ENCODE assay signal across 8 mouse cellular contexts in genomic region chr2:170219161-170219581, GRCm38 (mm10).
DNase-seq lines count a peak whose midpoint lies in the region; ATAC-seq and TF ChIP-seq lines count a peak whose summit lies in the region.

No protein-coding gene starts in this region.

- WGBS in liver, adult 2 months = 14% methylated on average over 11 of the region's 11 CpGs
- WGBS in heart, postnatal 0 days = under 1% methylated on average over 11 of the region's 11 CpGs
- WGBS in lung, embryonic 16.5 days = 2% methylated on average over 11 of the region's 11 CpGs
- WGBS in thymus, adult 2 months = 2% methylated on average over 11 of the region's 11 CpGs

- ATAC-seq in heart, postnatal 0 days (ENCODE audit: insufficient read depth, low read depth) = no peak
- ATAC-seq in lung, embryonic 16.5 days (ENCODE audit: low read depth) = 0 out of 2 replicates have a peak, but pooled peaks have one; percentile 1

- no peaks in the 10 kb centered on the region for H3K79me2 ChIP-seq in liver, adult 2 months (ENCODE audit: control insufficient read depth, insufficient read depth, low read length)

- H3K4me3 ChIP-seq in liver, adult 2 months (ENCODE audit: insufficient read depth, low read depth, low read length) = peak overlapping the region; percentile 21; the same call in 1 of the 2 replicates
- H3K4me3 ChIP-seq in heart, postnatal 0 days (ENCODE audit: low read depth, low read length) = peak overlapping the region; percentile 47
- peak overlapping the region; percentile 40 for H3K4me3 ChIP-seq in lung, embryonic 16.5 days (ENCODE audit: low read length)
- H3K4me3 ChIP-seq in thymus, adult 2 months (ENCODE audit: control insufficient read depth, insufficient read depth, low read length) = peak overlapping the region; percentile 55

- H3K27ac ChIP-seq in liver, adult 2 months (replicated peaks; ENCODE audit: insufficient read depth, low read depth, low read length) = peak overlapping the region; percentile 52
- peak overlapping the region; percentile 77 for H3K27ac ChIP-seq in heart, postnatal 0 days (ENCODE audit: low read depth)
- peak overlapping the region; percentile 89 for H3K27ac ChIP-seq in lung, embryonic 16.5 days (ENCODE audit: low read length)
- peak overlapping the region; percentile 98 for H3K27ac ChIP-seq in thymus, adult 2 months (ENCODE audit: control insufficient read depth, insufficient read depth, low read length)

- no peak for DNase-seq in liver, adult 2 months (ENCODE audit: extremely low read depth, low read depth, low spot score)
- DNase-seq in liver = no peak
- peak; percentile 29 for DNase-seq in brain, adult 2 months (ENCODE audit: low read depth, low spot score)
- DNase-seq in heart, postnatal 0 days (ENCODE audit: low spot score) = no peak
- DNase-seq in thymus, adult 2 months = peak; percentile 60
- no peak for DNase-seq in cerebellum, postnatal 25 days
- DNase-seq in adrenal gland, adult 8-10 months = no peak

- TF ChIP-seq CTCF in liver, adult 2 months (IDR thresholded peaks at IDR 0.05; ENCODE audit: low read depth, low read length) = no peak
- TF ChIP-seq CTCF in heart, postnatal 0 days (IDR thresholded peaks at IDR 0.05; ENCODE audit: low read depth) = no peak
- TF ChIP-seq CTCF in thymus, adult 2 months (IDR thresholded peaks at IDR 0.05; ENCODE audit: borderline replicate concordance, control insufficient read depth, extremely low read depth, insufficient read depth, low read length, poor library complexity) = no peak

- no peak for TF ChIP-seq POLR2A in liver, adult 2 months (IDR thresholded peaks at IDR 0.05; ENCODE audit: extremely low read depth, insufficient read depth, low read length)
- TF ChIP-seq POLR2A in thymus, adult 2 months (IDR thresholded peaks at IDR 0.05; ENCODE audit: control insufficient read depth, extremely low read depth, insufficient read depth, low read length, poor library complexity) = peak; percentile 28; the same call in 1 of the 2 replicates

- H3K9me3 ChIP-seq in heart, postnatal 0 days (replicated peaks; ENCODE audit: control insufficient read depth, low read length) = peaks cover 5% of the 10 kb centered on the region; the same call in 1 of the 2 replicates
- no peaks in the 10 kb centered on the region for H3K9me3 ChIP-seq in lung, embryonic 16.5 days (ENCODE audit: control insufficient read depth, low read length)

- H3K36me3 ChIP-seq in liver, adult 2 months (ENCODE audit: control insufficient read depth, insufficient read depth, low read length) = no peaks in the 10 kb centered on the region
- no peaks in the 10 kb centered on the region for H3K36me3 ChIP-seq in heart, postnatal 0 days (replicated peaks; ENCODE audit: control insufficient read depth, insufficient read depth, low read length)
- no peaks in the 10 kb centered on the region for H3K36me3 ChIP-seq in lung, embryonic 16.5 days (ENCODE audit: control insufficient read depth, insufficient read depth, low read length)
- H3K36me3 ChIP-seq in thymus, adult 2 months (ENCODE audit: control insufficient read depth, insufficient read depth, low read length) = no peaks in the 10 kb centered on the region

- no peak overlapping the region for H3K9ac ChIP-seq in liver, adult 2 months (ENCODE audit: low read depth, low read length)
- H3K9ac ChIP-seq in heart, postnatal 0 days (replicated peaks; ENCODE audit: low read depth, low read length) = peak overlapping the region; percentile 64
- peak overlapping the region; percentile 64 for H3K9ac ChIP-seq in lung, embryonic 16.5 days (ENCODE audit: low read length)

- peak overlapping the region; percentile 84 for H3K4me2 ChIP-seq in heart, postnatal 0 days (ENCODE audit: low read depth, low read length)
- H3K4me2 ChIP-seq in lung, embryonic 16.5 days (ENCODE audit: low read depth, low read length) = peak overlapping the region; percentile 76

- peaks cover 6% of the 10 kb centered on the region; the same call in 1 of the 2 replicates for H3K4me1 ChIP-seq in liver, adult 2 months (ENCODE audit: control insufficient read depth, insufficient read depth, low read length)
- peaks cover 27% of the 10 kb centered on the region for H3K4me1 ChIP-seq in heart, postnatal 0 days (ENCODE audit: control insufficient read depth, insufficient read depth)
- peaks cover 48% of the 10 kb centered on the region for H3K4me1 ChIP-seq in lung, embryonic 16.5 days (replicated peaks; ENCODE audit: control insufficient read depth, insufficient read depth, low read length)
- peaks cover 35% of the 10 kb centered on the region for H3K4me1 ChIP-seq in thymus, adult 2 months (replicated peaks; ENCODE audit: control insufficient read depth, insufficient read depth, low read length)

- TF ChIP-seq EP300 in heart, postnatal 0 days (IDR thresholded peaks at IDR 0.05; ENCODE audit: low read depth) = no peak

- H3K27me3 ChIP-seq in liver, adult 2 months (ENCODE audit: control insufficient read depth, insufficient read depth, low read length) = peaks cover 3% of the 10 kb centered on the region
- no peaks in the 10 kb centered on the region for H3K27me3 ChIP-seq in heart, postnatal 0 days (ENCODE audit: control insufficient read depth, insufficient read depth, low read length)
- H3K27me3 ChIP-seq in lung, embryonic 16.5 days (ENCODE audit: control insufficient read depth, insufficient read depth, low read depth, low read length) = no peaks in the 10 kb centered on the region
- H3K27me3 ChIP-seq in thymus, adult 2 months (ENCODE audit: control insufficient read depth, insufficient read depth, low read length) = no peaks in the 10 kb centered on the region

Comparison
In these comparisons a context has a peak if more than half of its experiments do, and no peak if none do; other contexts are left out.
1. DNase-seq: peak in brain, adult 2 months (single experiment) and thymus, adult 2 months (single experiment); none in liver, adult 2 months (single experiment), liver (single experiment), heart, postnatal 0 days (single experiment), cerebellum, postnatal 25 days (0 of 2) and adrenal gland, adult 8-10 months (single experiment).
2. Peak in every context shown above with its lines, with median percentiles within 50 percentile points of each other: H3K27ac ChIP-seq and H3K4me3 ChIP-seq.